Mouse (Mus musculus) adrenal gland, adult 8-10 months (tissue): ENCODE data around the gene Pex5. TPM values are rescaled to one million over a fixed set of nuclear protein-coding genes. Genes with fewer than 3 reads are reported as not detected.

Experiments used
- DNase-seq: peaks from one replicate; pipeline ENCODE4 v3.0.0; 2022
- total RNA-seq, 4 experiments: library from RNA; stranded (reverse); gene quantifications; 2 replicates each; pipeline ENCODE4 v1.2.4; 2022

The Pex5 gene
- total RNA-seq, 4 experiments from 2014 or later: 62.0 to 95.7 (median 82.8) TPM

GRCm38 (mm10) chr6:124358953-124359352 is 55.9 kb downstream of the Pex5 start:
- no peak for DNase-seq

- no peak for DNase-seq
Observed at GRCm38 (mm10) chr6:124353246-124353645, 61.6 kb downstream of the Pex5 start.

Other genes with a start within 250 kb of the Pex5 start
- gene Vmn2r27, start 183.2 kb downstream of the Pex5 start, total RNA-seq: not detected
- 1 to 10 TPM; 3.6 to 7.2 (median 5.0) TPM for gene Cd163, start 110.4 kb downstream of the Pex5 start, total RNA-seq
- 10 to 100 TPM; 55.0 to 89.1 (median 73.7) TPM for gene Clstn3, start 49.7 kb upstream of the Pex5 start, total RNA-seq
- gene C1rl, start 78.0 kb upstream of the Pex5 start, total RNA-seq: 10 to 100 TPM; 28.1 to 44.4 (median 34.4) TPM
- 100 to 1,000 TPM in 2 of 4 experiments, 10 to 100 TPM in 2; 48.6 to 131 (median 88.7) TPM for gene C1ra, start 97.3 kb upstream of the Pex5 start, total RNA-seq
- gene C1s1, start 127.3 kb upstream of the Pex5 start, total RNA-seq: 100 to 1,000 TPM in 1 of 4 experiments, 10 to 100 TPM in 3; 46.9 to 107 (median 72.7) TPM
- gene C1rb, start 155.2 kb upstream of the Pex5 start, total RNA-seq: 10 to 100 TPM in 2 of 4 experiments, 1 to 10 TPM in 2; 5.9 to 19.1 (median 12.4) TPM
- 1 to 10 TPM; 1.8 to 4.1 (median 3.0) TPM for gene C1s2, start 221.0 kb upstream of the Pex5 start, total RNA-seq
- 100 to 1,000 TPM in 1 of 4 experiments, 10 to 100 TPM in 3; 75.1 to 111 (median 90.7) TPM for gene Lpcat3, start 248.0 kb upstream of the Pex5 start, total RNA-seq